Mouse (Mus musculus): ENCODE results near the gene Arhgap32. TPM values are rescaled to one million over a fixed set of nuclear protein-coding genes. Genes with fewer than 3 reads are reported as not detected.

Arhgap32 gene
- polyA plus RNA-seq, 1 experiment, result 2.6 TPM

- Histone ChIP-seq H3K27ac (ENCODE audit: control insufficient read depth, insufficient read depth, low read depth, low read length, poor library complexity) (no peak overlapping the region), H3K4me3 (replicated peaks; ENCODE audit: control insufficient read depth, low read depth, low read length) (no peak overlapping the region), H3K4me1 (ENCODE audit: control insufficient read depth, insufficient read depth, low read length) (no peaks in the 10 kb centered on the region)
- WGBS, result 83% methylated on average over 4 of the region's 4 CpGs
- no peak for TF ChIP-seq CTCF (IDR thresholded peaks at IDR 0.05; ENCODE audit: control insufficient read depth, insufficient read depth, low read length)
- TF ChIP-seq POLR2A (IDR thresholded peaks at IDR 0.05; ENCODE audit: borderline replicate concordance, control insufficient read depth, low read depth, low read length), result no peak
Measured at GRCm38 (mm10) chr9:32222184-32222583, 106.2 kb downstream of the Arhgap32 start.

- H3K27ac ChIP-seq (ENCODE audit: control insufficient read depth, insufficient read depth, low read depth, low read length, poor library complexity), result no peak overlapping the region
- TF ChIP-seq POLR2A (IDR thresholded peaks at IDR 0.05; ENCODE audit: borderline replicate concordance, control insufficient read depth, low read depth, low read length) (no peak), CTCF (IDR thresholded peaks at IDR 0.05; ENCODE audit: control insufficient read depth, insufficient read depth, low read length) (no peak)
- H3K4me3 ChIP-seq (replicated peaks; ENCODE audit: control insufficient read depth, low read depth, low read length), result no peak overlapping the region
- no peaks in the 10 kb centered on the region for H3K4me1 ChIP-seq (ENCODE audit: control insufficient read depth, insufficient read depth, low read length)
- WGBS, result 82% methylated on average over 5 of the region's 5 CpGs
Measured at GRCm38 (mm10) chr9:32223739-32224529, 108.0 kb downstream of the Arhgap32 start.

GRCm38 (mm10) chr9:32224937-32225336 is 109.0 kb downstream of the Arhgap32 start:
- H3K4me3 ChIP-seq (replicated peaks; ENCODE audit: control insufficient read depth, low read depth, low read length), result no peak overlapping the region
- no peak overlapping the region for H3K27ac ChIP-seq (ENCODE audit: control insufficient read depth, insufficient read depth, low read depth, low read length, poor library complexity)
- H3K4me1 ChIP-seq (ENCODE audit: control insufficient read depth, insufficient read depth, low read length), result no peaks in the 10 kb centered on the region
- WGBS, result 55% methylated on average over 4 of the region's 4 CpGs
- TF ChIP-seq POLR2A (IDR thresholded peaks at IDR 0.05; ENCODE audit: borderline replicate concordance, control insufficient read depth, low read depth, low read length), result no peak
- TF ChIP-seq CTCF (IDR thresholded peaks at IDR 0.05; ENCODE audit: control insufficient read depth, insufficient read depth, low read length), result no peak

GRCm38 (mm10) chr9:32225584-32225983 is 109.6 kb downstream of the Arhgap32 start:
- no peak overlapping the region for H3K4me3 ChIP-seq (replicated peaks; ENCODE audit: control insufficient read depth, low read depth, low read length)
- WGBS, result 47% methylated on average over 1 of the region's 1 CpGs
- H3K27ac ChIP-seq (ENCODE audit: control insufficient read depth, insufficient read depth, low read depth, low read length, poor library complexity), result no peak overlapping the region
- TF ChIP-seq POLR2A (IDR thresholded peaks at IDR 0.05; ENCODE audit: borderline replicate concordance, control insufficient read depth, low read depth, low read length) (no peak), CTCF (IDR thresholded peaks at IDR 0.05; ENCODE audit: control insufficient read depth, insufficient read depth, low read length) (no peak)
- H3K4me1 ChIP-seq (ENCODE audit: control insufficient read depth, insufficient read depth, low read length), result no peaks in the 10 kb centered on the region

- Histone ChIP-seq H3K4me3 (replicated peaks; ENCODE audit: control insufficient read depth, low read depth, low read length) (no peak overlapping the region), H3K4me1 (ENCODE audit: control insufficient read depth, insufficient read depth, low read length) (no peaks in the 10 kb centered on the region), H3K27ac (ENCODE audit: control insufficient read depth, insufficient read depth, low read depth, low read length, poor library complexity) (no peak overlapping the region)
- 55% methylated on average over 2 of the region's 2 CpGs for WGBS
- TF ChIP-seq POLR2A (IDR thresholded peaks at IDR 0.05; ENCODE audit: borderline replicate concordance, control insufficient read depth, low read depth, low read length) (no peak), CTCF (IDR thresholded peaks at IDR 0.05; ENCODE audit: control insufficient read depth, insufficient read depth, low read length) (no peak)
Measured at GRCm38 (mm10) chr9:32227034-32227433, 111.1 kb downstream of the Arhgap32 start.

- no peaks in the 10 kb centered on the region; the same call in 1 of the 2 replicates for H3K4me1 ChIP-seq (ENCODE audit: control insufficient read depth, insufficient read depth, low read length)
- no peak overlapping the region for H3K27ac ChIP-seq (ENCODE audit: control insufficient read depth, insufficient read depth, low read depth, low read length, poor library complexity)
- WGBS, result 69% methylated on average over 4 of the region's 4 CpGs
- no peak for TF ChIP-seq POLR2A (IDR thresholded peaks at IDR 0.05; ENCODE audit: borderline replicate concordance, control insufficient read depth, low read depth, low read length)
- no peak for TF ChIP-seq CTCF (IDR thresholded peaks at IDR 0.05; ENCODE audit: control insufficient read depth, insufficient read depth, low read length)
- no peak overlapping the region for H3K4me3 ChIP-seq (replicated peaks; ENCODE audit: control insufficient read depth, low read depth, low read length)
Measured at GRCm38 (mm10) chr9:32233593-32233992, 117.7 kb downstream of the Arhgap32 start.

GRCm38 (mm10) chr9:32234767-32235489 is 119.0 kb downstream of the Arhgap32 start:
- H3K27ac ChIP-seq (ENCODE audit: control insufficient read depth, insufficient read depth, low read depth, low read length, poor library complexity), result no peak overlapping the region
- 87% methylated on average over 3 of the region's 3 CpGs for WGBS
- no peak for TF ChIP-seq POLR2A (IDR thresholded peaks at IDR 0.05; ENCODE audit: borderline replicate concordance, control insufficient read depth, low read depth, low read length)
- no peak for TF ChIP-seq CTCF (IDR thresholded peaks at IDR 0.05; ENCODE audit: control insufficient read depth, insufficient read depth, low read length)
- H3K4me3 ChIP-seq (replicated peaks; ENCODE audit: control insufficient read depth, low read depth, low read length), result no peak overlapping the region
- peaks cover 2% of the 10 kb centered on the region for H3K4me1 ChIP-seq (ENCODE audit: control insufficient read depth, insufficient read depth, low read length)

- H3K4me1 ChIP-seq (ENCODE audit: control insufficient read depth, insufficient read depth, low read length), result peaks cover 2% of the 10 kb centered on the region
- 82% methylated on average over 10 of the region's 10 CpGs for WGBS
- no peak for TF ChIP-seq POLR2A (IDR thresholded peaks at IDR 0.05; ENCODE audit: borderline replicate concordance, control insufficient read depth, low read depth, low read length)
- H3K27ac ChIP-seq (ENCODE audit: control insufficient read depth, insufficient read depth, low read depth, low read length, poor library complexity), result no peak overlapping the region
- H3K4me3 ChIP-seq (replicated peaks; ENCODE audit: control insufficient read depth, low read depth, low read length), result no peak overlapping the region
Measured at GRCm38 (mm10) chr9:32238899-32239298, 123.0 kb downstream of the Arhgap32 start.

Measured in bone marrow, adult 2 months (tissue).